Mouse (Mus musculus) liver, embryonic 12.5 days (tissue): ENCODE results near the gene Rab37. TPM values are rescaled to one million over a fixed set of nuclear protein-coding genes. Genes with fewer than 3 reads are reported as not detected.

ENCODE experiments used
- ATAC-seq: fragments of 200-750 bp; cut with Nextera tagmentation; 2 replicates; pipeline ENCODE4 v1.8.0; 2017; ENCODE audit warnings: moderate number of reproducible peaks, mild to moderate bottlenecking, moderate library complexity
- H3K27ac ChIP-seq: fragments of 300-500 bp; sonication (generic); 2 replicates; pipeline ENCODE4 v1.5.1; 2016; ENCODE audit warnings: mild to moderate bottlenecking
- H3K27me3 ChIP-seq: fragments of 300-500 bp; sonication (generic); replicated peaks from 2 replicates; pipeline ENCODE4 v1.6.1; 2016; ENCODE audit warnings: mild to moderate bottlenecking, moderate library complexity
- H3K36me3 ChIP-seq: fragments of 300-500 bp; sonication (generic); 2 replicates; pipeline ENCODE4 v1.6.1; 2016; ENCODE audit warnings: mild to moderate bottlenecking, moderate library complexity
- H3K4me1 ChIP-seq: fragments of 300-500 bp; sonication (generic); 2 replicates; pipeline ENCODE4 v1.6.1; 2016
- H3K4me2 ChIP-seq: fragments of 300-500 bp; sonication (generic); 2 replicates; pipeline ENCODE4 v1.6.1; 2016; ENCODE audit warnings: mild to moderate bottlenecking, moderate library complexity
- H3K4me3 ChIP-seq: fragments of 300-500 bp; sonication (generic); 2 replicates; pipeline ENCODE4 v1.5.1; 2016; ENCODE audit warnings: mild to moderate bottlenecking, moderate library complexity
- H3K9ac ChIP-seq: fragments of 300-500 bp; sonication (generic); 2 replicates; pipeline ENCODE4 v1.6.1; 2016; ENCODE audit warnings: mild to moderate bottlenecking, moderate library complexity
- H3K9me3 ChIP-seq: fragments of 300-500 bp; sonication (generic); replicated peaks from 2 replicates; pipeline ENCODE4 v1.6.1; 2016; ENCODE audit warnings: mild to moderate bottlenecking, moderate library complexity
- WGBS: fragments of 180-500 bp; shearing (Covaris S2); methylation state at CpG from one replicate; pipeline ENCODE4 v1.1.7; 2016; ENCODE audit not compliant: insufficient replicate concordance; 5-methylcytosine and 5-hydroxymethylcytosine counted together
- polyA plus RNA-seq: library from polyadenylated mRNA; unstranded; fragments of >200 nt; fragmentation: Nextera tagmentation; extraction: Ambion mirVana; gene quantifications from 2 replicates; pipeline ENCODE4 v1.2.1, GENCODE M21; 2016

Gene Rab37
- polyA plus RNA-seq, 1 experiment from 2014 or later, result 6.1 TPM

- Histone ChIP-seq H3K4me1 (no peaks in the 10 kb centered on the region), H3K4me3 (no peak overlapping the region), H3K4me2 (no peak overlapping the region), H3K36me3 (no peaks in the 10 kb centered on the region), H3K27me3 (no peaks in the 10 kb centered on the region), H3K9ac (no peak overlapping the region), H3K9me3 (no peaks in the 10 kb centered on the region), H3K27ac (no peak overlapping the region)
- ATAC-seq, result no peak
- WGBS, result 57% methylated on average over 4 of the region's 4 CpGs
These were observed 16.2 kb downstream of the Rab37 start for GRCm38 (mm10) chr11:115107403-115107916.

GRCm38 (mm10) chr11:115108176-115108575 is 16.9 kb downstream of the Rab37 start:
- Histone ChIP-seq H3K27me3 (no peaks in the 10 kb centered on the region), H3K4me2 (no peak overlapping the region), H3K9me3 (no peaks in the 10 kb centered on the region), H3K4me3 (no peak overlapping the region), H3K4me1 (no peaks in the 10 kb centered on the region), H3K36me3 (no peaks in the 10 kb centered on the region), H3K27ac (no peak overlapping the region), H3K9ac (no peak overlapping the region)
- no peak for ATAC-seq
- 79% methylated on average over 8 of the region's 8 CpGs for WGBS

GRCm38 (mm10) chr11:115110271-115110670 is 19.0 kb downstream of the Rab37 start:
- Histone ChIP-seq H3K9ac (no peak overlapping the region), H3K4me1 (no peaks in the 10 kb centered on the region), H3K27ac (no peak overlapping the region), H3K4me2 (no peak overlapping the region), H3K36me3 (no peaks in the 10 kb centered on the region), H3K9me3 (no peaks in the 10 kb centered on the region), H3K27me3 (no peaks in the 10 kb centered on the region), H3K4me3 (no peak overlapping the region)
- ATAC-seq, result no peak
- WGBS, result 52% methylated on average over 4 of the region's 5 CpGs

GRCm38 (mm10) chr11:115112196-115112595 is 21.0 kb downstream of the Rab37 start:
- no peaks in the 10 kb centered on the region for H3K27me3 ChIP-seq
- no peak overlapping the region for H3K27ac ChIP-seq
- H3K4me3 ChIP-seq, result no peak overlapping the region
- H3K9me3 ChIP-seq, result no peaks in the 10 kb centered on the region
- no peaks in the 10 kb centered on the region for H3K4me1 ChIP-seq
- WGBS, result 37% methylated on average over 3 of the region's 3 CpGs
- no peak overlapping the region for H3K9ac ChIP-seq
- no peak overlapping the region for H3K4me2 ChIP-seq
- ATAC-seq, result no peak
- H3K36me3 ChIP-seq, result no peaks in the 10 kb centered on the region

- no peak for ATAC-seq
- 41% methylated on average over 9 of the region's 9 CpGs for WGBS
These were observed 28.2 kb downstream of the Rab37 start for GRCm38 (mm10) chr11:115119409-115119808.

GRCm38 (mm10) chr11:115128483-115128882 is 37.3 kb downstream of the Rab37 start:
- Histone ChIP-seq H3K36me3 (no peaks in the 10 kb centered on the region), H3K4me2 (no peak overlapping the region), H3K4me1 (no peaks in the 10 kb centered on the region), H3K27me3 (no peaks in the 10 kb centered on the region; the same call in 1 of the 2 replicates), H3K4me3 (no peak overlapping the region), H3K27ac (no peak overlapping the region), H3K9me3 (no peaks in the 10 kb centered on the region), H3K9ac (no peak overlapping the region)
- no peak for ATAC-seq
- 48% methylated on average over 4 of the region's 4 CpGs for WGBS

More at GRCm38 (mm10) chr11:115119409-115119808, 28.2 kb downstream of the Rab37 start:
- H3K4me1 ChIP-seq, result no peaks in the 10 kb centered on the region
- H3K27me3 ChIP-seq, result no peaks in the 10 kb centered on the region
- no peak overlapping the region for H3K27ac ChIP-seq
- H3K4me2 ChIP-seq, result no peak overlapping the region
- no peak overlapping the region for H3K4me3 ChIP-seq
- H3K9ac ChIP-seq, result no peak overlapping the region
- H3K9me3 ChIP-seq, result no peaks in the 10 kb centered on the region
- H3K36me3 ChIP-seq, result no peaks in the 10 kb centered on the region

GRCm38 (mm10) chr11:115129508-115130126 is 38.4 kb downstream of the Rab37 start:
- H3K4me1 ChIP-seq, result no peaks in the 10 kb centered on the region
- no peaks in the 10 kb centered on the region for H3K36me3 ChIP-seq
- H3K9ac ChIP-seq, result no peak overlapping the region
- no peaks in the 10 kb centered on the region; the same call in 1 of the 2 replicates for H3K27me3 ChIP-seq
- H3K27ac ChIP-seq, result no peak overlapping the region
- 76% methylated on average over 13 of the region's 13 CpGs for WGBS
- no peak for ATAC-seq
- no peak overlapping the region for H3K4me2 ChIP-seq
- H3K4me3 ChIP-seq, result no peak overlapping the region
- no peaks in the 10 kb centered on the region for H3K9me3 ChIP-seq

GRCm38 (mm10) chr11:115131768-115132381 is 40.6 kb downstream of the Rab37 start:
- no peak overlapping the region for H3K27ac ChIP-seq
- H3K36me3 ChIP-seq, result no peaks in the 10 kb centered on the region
- H3K9ac ChIP-seq, result no peak overlapping the region
- no peaks in the 10 kb centered on the region; the same call in 1 of the 2 replicates for H3K27me3 ChIP-seq
- H3K9me3 ChIP-seq, result no peaks in the 10 kb centered on the region
- 64% methylated on average over 8 of the region's 8 CpGs for WGBS
- no peak overlapping the region for H3K4me3 ChIP-seq
- H3K4me1 ChIP-seq, result no peaks in the 10 kb centered on the region
- no peak for ATAC-seq
- H3K4me2 ChIP-seq, result no peak overlapping the region

GRCm38 (mm10) chr11:115133800-115134199 is 42.6 kb downstream of the Rab37 start, which contains the start of gene Cd300lf:
Cd300lf (minus strand) TSS chr11:115133992.
- Histone ChIP-seq H3K4me2 (0 out of 2 replicates have a peak within 1 kb of the TSS, but pooled peaks have one; percentile 2), H3K27me3 (no peaks in the 10 kb centered on the region; the same call in 1 of the 2 replicates), H3K4me1 (no peaks in the 10 kb centered on the region), H3K36me3 (no peaks in the 10 kb centered on the region), H3K4me3 (no peak within 1 kb of the TSS), H3K9ac (no peak within 1 kb of the TSS), H3K27ac (no peak within 1 kb of the TSS), H3K9me3 (no peaks in the 10 kb centered on the region)
- 19% methylated on average over 8 of the region's 8 CpGs for WGBS
- no peak for ATAC-seq

- WGBS, result 43% methylated on average over 5 of the region's 5 CpGs
- Histone ChIP-seq H3K4me3 (no peak overlapping the region), H3K27ac (no peak overlapping the region), H3K27me3 (no peaks in the 10 kb centered on the region; the same call in 1 of the 2 replicates), H3K4me1 (no peaks in the 10 kb centered on the region), H3K36me3 (no peaks in the 10 kb centered on the region), H3K9ac (no peak overlapping the region), H3K4me2 (no peak overlapping the region), H3K9me3 (no peaks in the 10 kb centered on the region)
- ATAC-seq, result no peak
These were observed 47.5 kb downstream of the Rab37 start for GRCm38 (mm10) chr11:115138597-115139262.

GRCm38 (mm10) chr11:115141970-115142369 is 50.7 kb downstream of the Rab37 start:
- Histone ChIP-seq H3K4me2 (no peak overlapping the region), H3K4me3 (no peak overlapping the region), H3K4me1 (0 out of 2 replicates have a peak, but pooled peaks cover 2% of the 10 kb centered on the region), H3K27me3 (0 out of 2 replicates have a peak, but pooled peaks cover 13% of the 10 kb centered on the region), H3K9ac (no peak overlapping the region), H3K27ac (no peak overlapping the region), H3K9me3 (no peaks in the 10 kb centered on the region), H3K36me3 (no peaks in the 10 kb centered on the region)
- 23% methylated on average over 2 of the region's 2 CpGs for WGBS
- no peak for ATAC-seq

- H3K4me2 ChIP-seq, result no peak overlapping the region
- H3K4me1 ChIP-seq, result peaks cover 12% of the 10 kb centered on the region; the same call in 1 of the 2 replicates
- peaks cover 22% of the 10 kb centered on the region; the same call in 1 of the 2 replicates for H3K27me3 ChIP-seq
- 71% methylated on average over 4 of the region's 4 CpGs for WGBS
- H3K27ac ChIP-seq, result no peak overlapping the region
- no peak overlapping the region for H3K9ac ChIP-seq
- H3K4me3 ChIP-seq, result no peak overlapping the region
- H3K36me3 ChIP-seq, result no peaks in the 10 kb centered on the region
- no peak for ATAC-seq
- H3K9me3 ChIP-seq, result no peaks in the 10 kb centered on the region
These were observed 56.6 kb downstream of the Rab37 start for GRCm38 (mm10) chr11:115147813-115148212.
